Mouse (Mus musculus) liver, adult 2 months (tissue): Measurements from ENCODE around the gene Atp8b5.
A peak's percentile ranks its signal among the peaks of the same experiment; 100 is the strongest.

Source experiments
- CTCF ChIP-seq: fragments of 200-500 bp; IDR thresholded peaks from 2 replicates; pipeline ENCODE4 v1.5.1; 2011; ENCODE audit warnings: low read depth, low read length, control low read depth
- POLR2A ChIP-seq: fragments of 200-500 bp; IDR thresholded peaks from 2 replicates; pipeline ENCODE4 v1.6.1; 2011; ENCODE audit warnings: low read length, control low read depth; ENCODE audit not compliant: insufficient read depth; ENCODE audit errors: extremely low read depth

GRCm38 (mm10) chr4:43406162-43406971 lies 139.4 kb downstream of the Atp8b5 start:
- TF ChIP-seq POLR2A (0 out of 2 replicates have a peak, but pooled peaks have one; percentile 24), CTCF (peak; percentile 52)
